Mouse (Mus musculus): ENCODE data around the gene Vps35l.

Vps35l gene

GRCm38 (mm10) chr7:118816275-118816674 is 76.2 kb downstream of the Vps35l start:
- in situ Hi-C loops (cut with MboI; ENCODE audit: low sequenced_read_pairs), result no loop called here

GRCm38 (mm10) chr7:118817741-118818140 is 77.7 kb downstream of the Vps35l start:
- in situ Hi-C loops (cut with MboI; ENCODE audit: low sequenced_read_pairs), result no loop called here

GRCm38 (mm10) chr7:118819666-118820065 is 79.6 kb downstream of the Vps35l start:
- in situ Hi-C loops (cut with MboI; ENCODE audit: low sequenced_read_pairs), result no loop called here

GRCm38 (mm10) chr7:118821356-118821755 is 81.3 kb downstream of the Vps35l start:
- in situ Hi-C loops (cut with MboI; ENCODE audit: low sequenced_read_pairs), result no loop called here

- in situ Hi-C loops (cut with MboI; ENCODE audit: low sequenced_read_pairs), result no loop called here
These were observed 82.0 kb downstream of the Vps35l start for GRCm38 (mm10) chr7:118821887-118822556.

GRCm38 (mm10) chr7:118824451-118824850 is 84.4 kb downstream of the Vps35l start:
- in situ Hi-C loops (cut with MboI; ENCODE audit: low sequenced_read_pairs), result no loop called here

GRCm38 (mm10) chr7:118827975-118828416 is 88.0 kb downstream of the Vps35l start:
- in situ Hi-C loops (cut with MboI; ENCODE audit: low sequenced_read_pairs), result no loop called here

GRCm38 (mm10) chr7:118837901-118838300 is 97.9 kb downstream of the Vps35l start:
- in situ Hi-C loops (cut with MboI; ENCODE audit: low sequenced_read_pairs), result no loop called here

- in situ Hi-C loops (cut with MboI; ENCODE audit: low sequenced_read_pairs), result no loop called here
These were observed 101.2 kb downstream of the Vps35l start for GRCm38 (mm10) chr7:118841030-118841745.

- in situ Hi-C loops (cut with MboI; ENCODE audit: low sequenced_read_pairs), result no loop called here
These were observed 101.8 kb downstream of the Vps35l start for GRCm38 (mm10) chr7:118841796-118842195.

GRCm38 (mm10) chr7:118842938-118843337 is 102.9 kb downstream of the Vps35l start:
- in situ Hi-C loops (cut with MboI; ENCODE audit: low sequenced_read_pairs), result no loop called here

GRCm38 (mm10) chr7:118845141-118845540 is 105.1 kb downstream of the Vps35l start:
- in situ Hi-C loops (cut with MboI; ENCODE audit: low sequenced_read_pairs), result no loop called here

GRCm38 (mm10) chr7:118846329-118846728 is 106.3 kb downstream of the Vps35l start:
- in situ Hi-C loops (cut with MboI; ENCODE audit: low sequenced_read_pairs), result no loop called here

GRCm38 (mm10) chr7:118848796-118849195 is 108.8 kb downstream of the Vps35l start:
- in situ Hi-C loops (cut with MboI; ENCODE audit: low sequenced_read_pairs), result no loop called here

- in situ Hi-C loops (cut with MboI; ENCODE audit: low sequenced_read_pairs), result no loop called here
These were observed 109.7 kb downstream of the Vps35l start for GRCm38 (mm10) chr7:118849543-118850250.

- in situ Hi-C loops (cut with MboI; ENCODE audit: low sequenced_read_pairs), result no loop called here
These were observed 110.8 kb downstream of the Vps35l start for GRCm38 (mm10) chr7:118850676-118851290.

- in situ Hi-C loops (cut with MboI; ENCODE audit: low sequenced_read_pairs), result no loop called here
These were observed 111.5 kb downstream of the Vps35l start for GRCm38 (mm10) chr7:118851571-118851970.

- in situ Hi-C loops (cut with MboI; ENCODE audit: low sequenced_read_pairs), result no loop called here
These were observed 112.6 kb downstream of the Vps35l start for GRCm38 (mm10) chr7:118852611-118853010.

- in situ Hi-C loops (cut with MboI; ENCODE audit: low sequenced_read_pairs), result no loop called here
These were observed 114.6 kb downstream of the Vps35l start for GRCm38 (mm10) chr7:118854606-118855005.

GRCm38 (mm10) chr7:118855171-118855876 is 115.3 kb downstream of the Vps35l start, which contains the start of gene Iqck:
Gene Iqck (plus strand): TSS chr7:118855752.
- in situ Hi-C loops (cut with MboI; ENCODE audit: low sequenced_read_pairs), result no loop called here

Measured in CH12F3 (cell line).